Mouse (Mus musculus) intestine, postnatal 0 days (tissue): ENCODE measurements around the gene Srrm2. TPM values are rescaled to one million over a fixed set of nuclear protein-coding genes. Genes with fewer than 3 reads are reported as not detected.

Source experiments
- ATAC-seq: fragments of 200-750 bp; cut with Nextera tagmentation; 2 replicates; pipeline ENCODE4 v1.8.0; 2017; ENCODE audit warnings: mild to moderate bottlenecking, moderate TSS enrichment, moderate library complexity
- H3K27ac ChIP-seq: fragments of 300-500 bp; sonication (generic); 2 replicates; pipeline ENCODE4 v1.5.1; 2014; ENCODE audit warnings: mild to moderate bottlenecking, low read depth, low read length, moderate library complexity
- H3K27me3 ChIP-seq: fragments of 300-500 bp; sonication (generic); replicated peaks from 2 replicates; pipeline ENCODE4 v1.6.1; 2014; ENCODE audit warnings: low read length, mixed read lengths; ENCODE audit not compliant: control insufficient read depth, insufficient read depth
- H3K36me3 ChIP-seq: fragments of 300-500 bp; sonication (generic); 2 replicates; pipeline ENCODE4 v1.6.1; 2014; ENCODE audit warnings: mild to moderate bottlenecking, moderate library complexity; ENCODE audit not compliant: control insufficient read depth, insufficient read depth
- H3K4me1 ChIP-seq: fragments of 300-500 bp; sonication (generic); replicated peaks from 2 replicates; pipeline ENCODE4 v1.6.1; 2014; ENCODE audit warnings: antibody characterized with exemption, low read length, mixed read lengths; ENCODE audit not compliant: control insufficient read depth, insufficient read depth
- H3K4me2 ChIP-seq: fragments of 300-500 bp; sonication (generic); replicated peaks from 2 replicates; pipeline ENCODE4 v1.6.1; 2014; ENCODE audit warnings: low read depth, mild to moderate bottlenecking, moderate library complexity
- H3K4me3 ChIP-seq: fragments of 300-500 bp; sonication (generic); 2 replicates; pipeline ENCODE4 v1.5.1; 2014; ENCODE audit warnings: low read depth, low read length
- H3K9ac ChIP-seq: fragments of 300-500 bp; sonication (generic); 2 replicates; pipeline ENCODE4 v1.6.1; 2014; ENCODE audit warnings: mild to moderate bottlenecking, low read depth, low read length
- H3K9me3 ChIP-seq: fragments of 300-500 bp; sonication (generic); 2 replicates; pipeline ENCODE4 v1.6.1; 2016; ENCODE audit warnings: mixed run types; ENCODE audit not compliant: control insufficient read depth
- CTCF ChIP-seq: sonication (generic); IDR thresholded peaks from 2 replicates; pipeline ENCODE4 v1.5.1; 2016; ENCODE audit warnings: low read depth, mild to moderate bottlenecking, control low read depth, antibody characterized with exemption, moderate library complexity
- WGBS: fragments of 180-500 bp; shearing (Covaris S2); extraction: QIAGEN DNeasy Blood & Tissue Kit; methylation state at CpG from one replicate; pipeline ENCODE4 v1.1.7; 2014; 5-methylcytosine and 5-hydroxymethylcytosine counted together
- polyA plus RNA-seq: library from polyadenylated mRNA; unstranded; fragments of >200 nt; fragmentation: Nextera tagmentation; extraction: Ambion mirVana; gene quantifications from 2 replicates; pipeline ENCODE4 v1.2.1, GENCODE M21; 2015

Gene Srrm2
- polyA plus RNA-seq, 1 experiment from 2014 or later = 185 TPM

- Histone ChIP-seq H3K9me3 (no peaks in the 10 kb centered on the region), H3K36me3 (no peaks in the 10 kb centered on the region), H3K27me3 (no peaks in the 10 kb centered on the region), H3K4me3 (peak within 1 kb of the TSS; percentile 54), H3K27ac (no peak within 1 kb of the TSS; the same call in 1 of the 2 replicates), H3K4me1 (peaks cover 5% of the 10 kb centered on the region; the same call in 1 of the 2 replicates), H3K4me2 (peak within 1 kb of the TSS; percentile 95), H3K9ac (peak within 1 kb of the TSS; percentile 46; the same call in 1 of the 2 replicates)
- peak; percentile 67 for ATAC-seq
- peak; percentile 40 for TF ChIP-seq CTCF
- 2% methylated on average over 43 of the region's 43 CpGs for WGBS
Measured at GRCm38 (mm10) chr17:23785561-23786471, 4.5 kb upstream of the Srrm2 start, which contains the start of gene Flywch2. Gene Flywch2, minus strand, starts transcription at chr17:23786081.

GRCm38 (mm10) chr17:23786510-23786931 lies 3.8 kb upstream of the Srrm2 start:
- Histone ChIP-seq H3K4me1 (peaks cover 7% of the 10 kb centered on the region; the same call in 1 of the 2 replicates), H3K9ac (no peak overlapping the region), H3K4me2 (peak overlapping the region; percentile 95), H3K27me3 (no peaks in the 10 kb centered on the region), H3K9me3 (no peaks in the 10 kb centered on the region), H3K36me3 (no peaks in the 10 kb centered on the region), H3K27ac (no peak overlapping the region; the same call in 1 of the 2 replicates), H3K4me3 (peak overlapping the region; percentile 54; the same call in 1 of the 2 replicates)
- peak; percentile 0; the same call in 1 of the 2 replicates for TF ChIP-seq CTCF
- WGBS = 18% methylated on average over 13 of the region's 13 CpGs
- ATAC-seq = no peak

DNA sequence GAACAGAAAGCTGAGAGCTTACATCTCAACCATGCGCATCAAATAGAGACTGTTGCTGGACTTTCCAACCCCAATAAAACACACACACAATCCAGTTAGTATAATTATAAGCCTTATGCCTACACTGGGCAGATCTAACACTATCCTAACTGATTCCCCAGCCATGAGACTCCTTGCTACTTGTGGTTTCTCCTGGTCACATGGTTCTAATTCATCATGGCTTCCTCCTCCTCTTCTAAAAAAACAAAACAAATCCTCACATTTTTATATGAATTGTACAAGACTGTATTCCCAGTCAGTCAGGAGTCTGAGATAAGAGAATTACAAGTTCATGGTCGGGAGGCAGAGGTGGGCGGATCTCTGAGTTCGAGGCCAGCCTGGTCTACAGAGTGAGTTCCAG lies 1.4 kb upstream of the Srrm2 start:
- H3K4me3 ChIP-seq = no peak overlapping the region
- H3K9me3 ChIP-seq = no peaks in the 10 kb centered on the region
- no peak overlapping the region for H3K9ac ChIP-seq
- peaks cover 7% of the 10 kb centered on the region; the same call in 1 of the 2 replicates for H3K4me1 ChIP-seq
- TF ChIP-seq CTCF = no peak
- no peaks in the 10 kb centered on the region for H3K36me3 ChIP-seq
- no peak for ATAC-seq
- no peak overlapping the region for H3K27ac ChIP-seq
- WGBS = 84% methylated on average over 4 of the region's 4 CpGs
- no peaks in the 10 kb centered on the region for H3K27me3 ChIP-seq
- H3K4me2 ChIP-seq = no peak overlapping the region

GRCm38 (mm10) chr17:23789749-23790268 lies 523 bp upstream of the Srrm2 start:
- no peaks in the 10 kb centered on the region for H3K36me3 ChIP-seq
- TF ChIP-seq CTCF = no peak
- H3K4me2 ChIP-seq = peak overlapping the region; percentile 77
- peak overlapping the region; percentile 38 for H3K4me3 ChIP-seq
- WGBS = 34% methylated on average over 8 of the region's 8 CpGs
- H3K4me1 ChIP-seq = peaks cover 7% of the 10 kb centered on the region; the same call in 1 of the 2 replicates
- H3K9me3 ChIP-seq = no peaks in the 10 kb centered on the region
- H3K27me3 ChIP-seq = no peaks in the 10 kb centered on the region
- H3K9ac ChIP-seq = peak overlapping the region; percentile 72
- no peak for ATAC-seq
- 0 out of 2 replicates have a peak overlapping the region, but pooled peaks have one; percentile 76 for H3K27ac ChIP-seq

DNA sequence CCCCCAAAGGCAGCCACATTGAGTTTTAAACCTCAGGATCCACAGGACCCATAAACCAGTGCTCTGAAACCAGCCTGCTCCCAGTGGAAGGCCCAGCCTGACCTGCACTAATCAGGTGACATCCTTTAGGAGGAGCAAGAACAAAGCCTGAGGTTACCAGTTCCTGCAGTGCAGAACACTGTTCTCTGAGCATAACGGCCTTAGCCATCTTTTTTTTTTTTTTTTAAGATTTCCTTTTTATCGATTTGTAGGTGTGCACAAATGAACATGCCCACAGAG lies 686 bp downstream of the Srrm2 start:
- no peaks in the 10 kb centered on the region for H3K36me3 ChIP-seq
- no peak for TF ChIP-seq CTCF
- H3K9ac ChIP-seq = no peak overlapping the region
- H3K4me3 ChIP-seq = no peak overlapping the region
- H3K4me2 ChIP-seq = peak overlapping the region; percentile 77
- 46% methylated on average over 2 of the region's 2 CpGs for WGBS
- H3K9me3 ChIP-seq = no peaks in the 10 kb centered on the region
- H3K27me3 ChIP-seq = no peaks in the 10 kb centered on the region
- 0 out of 2 replicates have a peak overlapping the region, but pooled peaks have one; percentile 76 for H3K27ac ChIP-seq
- peak; percentile 24; the same call in 1 of the 2 replicates for ATAC-seq
- peaks cover 7% of the 10 kb centered on the region; the same call in 1 of the 2 replicates for H3K4me1 ChIP-seq

- H3K27ac ChIP-seq = no peak overlapping the region
- ATAC-seq = no peak
- no peaks in the 10 kb centered on the region for H3K9me3 ChIP-seq
- H3K4me2 ChIP-seq = no peak overlapping the region
- H3K4me1 ChIP-seq = peaks cover 4% of the 10 kb centered on the region; the same call in 1 of the 2 replicates
- H3K4me3 ChIP-seq = no peak overlapping the region
- no peaks in the 10 kb centered on the region for H3K36me3 ChIP-seq
- WGBS = 93% methylated on average over 8 of the region's 8 CpGs
- TF ChIP-seq CTCF = no peak
- no peak overlapping the region for H3K9ac ChIP-seq
- no peaks in the 10 kb centered on the region for H3K27me3 ChIP-seq
Measured at GRCm38 (mm10) chr17:23795323-23795722, 5.0 kb downstream of the Srrm2 start.
